Mouse (Mus musculus) cerebellum, postnatal 14 days (tissue): ENCODE results near the gene Aldh16a1.
"Not testable (repeated sequence)": the region's sequence is repeated elsewhere in the genome, so short reads cannot be mapped to it uniquely, and the experiment has no call there.

Experiments used
- DNase-seq, 2 experiments: peaks; one replicate each; pipeline ENCODE4 v3.0.0; 2021; ENCODE audit warnings: mixed read lengths in 2 of 2

Aldh16a1 gene

DNA sequence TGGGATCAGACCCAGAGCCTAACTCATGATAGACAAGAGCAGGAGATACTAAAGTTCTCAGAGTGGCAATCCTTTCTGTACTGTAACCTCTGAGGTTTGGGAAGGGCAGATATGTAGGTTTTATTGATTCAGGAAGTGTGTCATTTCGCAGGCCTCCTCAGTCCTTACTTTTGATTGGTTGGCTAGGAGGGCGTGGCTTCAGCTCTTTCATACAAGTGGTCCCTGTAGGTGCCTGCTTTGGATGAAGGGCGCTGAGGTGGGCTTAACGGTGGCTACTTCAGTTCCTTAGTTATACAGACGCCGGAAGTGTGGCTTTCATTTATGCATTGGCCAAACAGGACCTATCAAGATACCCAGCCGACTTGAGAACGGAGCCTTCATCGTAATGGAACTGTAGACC lies 1.2 kb upstream of the Aldh16a1 start:
- peak in 1 of 2 experiments; percentile 27 for DNase-seq

- DNase-seq = peak; percentile 70 to 88
Measured at GRCm38 (mm10) chr7:45154993-45155514, 670 bp upstream of the Aldh16a1 start.

DNA sequence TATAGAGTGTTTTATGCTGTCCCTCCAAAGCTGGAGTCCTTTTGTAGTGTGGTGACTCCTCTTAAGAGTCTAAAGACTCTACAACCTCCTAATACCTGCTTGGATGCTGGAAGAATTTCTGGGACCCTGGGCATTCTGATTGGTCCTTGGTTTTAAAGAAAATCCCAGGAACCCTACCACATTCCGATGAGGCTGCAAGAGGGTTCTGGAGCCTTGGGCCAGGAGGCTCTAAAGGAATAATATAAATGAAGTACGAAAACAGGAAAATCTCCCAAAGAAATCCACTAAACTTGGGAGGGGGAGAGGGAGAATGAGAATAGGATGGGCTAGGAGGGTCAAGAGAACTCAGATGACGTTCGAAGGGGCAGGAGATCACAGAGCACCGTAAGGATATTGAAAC lies 798 bp downstream of the Aldh16a1 start:
- DNase-seq = peak in 1 of 2 experiments; percentile 7

DNA sequence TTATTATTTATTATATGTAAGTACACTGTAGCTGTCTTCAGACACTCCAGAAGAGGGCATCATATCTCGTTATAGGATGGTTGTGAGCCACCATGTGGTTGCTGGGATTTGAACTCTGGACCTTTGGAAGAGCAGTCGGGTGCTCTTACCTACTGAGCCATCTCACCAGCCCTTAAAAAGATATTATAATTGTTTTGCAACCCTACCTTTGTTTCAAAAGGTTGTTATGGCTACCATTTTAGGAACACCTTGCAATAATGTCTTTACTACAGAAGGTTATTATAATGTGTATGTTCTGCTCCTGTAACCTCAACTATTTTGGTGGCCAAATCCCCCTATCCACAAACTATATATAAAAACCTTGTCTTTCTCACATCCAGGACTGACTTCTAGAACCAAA lies 1.3 kb downstream of the Aldh16a1 start:
- DNase-seq = not testable (repeated sequence)

DNA sequence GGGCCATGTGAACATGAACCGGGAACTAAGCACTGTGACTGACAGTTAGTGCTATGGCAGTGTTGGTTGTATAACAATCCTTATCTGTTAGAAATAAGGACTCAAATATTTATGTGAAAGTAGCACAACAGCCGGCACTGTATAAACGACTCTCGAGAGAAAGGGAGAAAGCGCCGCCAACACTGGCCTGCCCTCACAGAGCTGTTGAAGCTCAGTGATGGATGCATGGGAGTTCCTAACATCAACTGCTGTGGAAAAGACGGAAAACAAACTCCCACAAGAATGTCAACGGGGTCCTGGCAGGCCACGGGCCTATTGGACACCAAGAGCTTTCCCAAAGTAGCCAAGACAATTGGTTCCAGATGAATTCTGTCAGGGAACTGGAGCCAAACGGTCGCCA lies 3.1 kb downstream of the Aldh16a1 start:
- DNase-seq = peak in 1 of 2 experiments; percentile 13

GRCm38 (mm10) chr7:45150321-45150720 lies 4.1 kb downstream of the Aldh16a1 start:
- DNase-seq = no peak

DNA sequence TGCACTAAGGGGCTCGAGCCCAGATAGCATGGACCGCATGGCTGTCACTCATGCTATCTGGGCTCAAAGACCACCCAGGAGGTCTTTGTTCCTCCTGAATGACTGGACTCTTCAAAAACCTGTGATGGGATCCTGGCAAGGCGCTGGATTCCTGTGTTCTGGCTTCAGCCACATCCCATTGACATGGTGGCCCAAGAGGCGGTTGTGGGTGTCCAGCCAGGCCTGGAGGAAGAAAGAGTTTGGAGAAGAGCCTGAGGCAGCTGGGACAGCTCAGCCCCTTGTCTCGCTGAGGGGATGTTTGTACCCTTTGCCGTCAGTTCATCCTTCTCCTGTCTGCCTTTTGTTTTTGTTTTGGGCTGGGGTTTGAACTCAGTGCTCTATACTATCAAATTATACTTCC lies 4.8 kb downstream of the Aldh16a1 start:
- DNase-seq = peak in 1 of 2 experiments; percentile 13

- DNase-seq = no peak
Measured at GRCm38 (mm10) chr7:45148534-45149098, 5.8 kb downstream of the Aldh16a1 start.

DNA sequence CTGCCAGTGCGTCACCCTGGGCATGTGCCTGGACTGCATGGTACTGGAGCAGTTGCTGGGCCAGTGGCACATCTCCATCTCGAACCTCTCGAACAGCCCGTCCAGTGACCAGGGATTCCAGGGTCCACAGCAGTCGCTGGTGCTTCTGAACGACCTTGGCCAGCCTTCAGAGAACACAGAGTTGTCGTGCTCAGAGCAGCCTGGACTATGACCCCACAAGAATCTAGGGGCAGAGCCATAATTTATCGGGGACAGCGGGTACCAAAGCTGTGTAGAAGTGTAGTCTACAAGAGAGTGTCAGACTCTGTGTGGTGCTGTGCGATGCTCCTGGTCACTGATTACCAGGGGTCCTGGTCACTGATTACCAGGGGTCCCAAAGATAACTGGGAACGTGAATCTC lies 6.5 kb downstream of the Aldh16a1 start:
- no peak for DNase-seq

GRCm38 (mm10) chr7:45147267-45147666 lies 7.1 kb downstream of the Aldh16a1 start:
- no peak for DNase-seq

DNA sequence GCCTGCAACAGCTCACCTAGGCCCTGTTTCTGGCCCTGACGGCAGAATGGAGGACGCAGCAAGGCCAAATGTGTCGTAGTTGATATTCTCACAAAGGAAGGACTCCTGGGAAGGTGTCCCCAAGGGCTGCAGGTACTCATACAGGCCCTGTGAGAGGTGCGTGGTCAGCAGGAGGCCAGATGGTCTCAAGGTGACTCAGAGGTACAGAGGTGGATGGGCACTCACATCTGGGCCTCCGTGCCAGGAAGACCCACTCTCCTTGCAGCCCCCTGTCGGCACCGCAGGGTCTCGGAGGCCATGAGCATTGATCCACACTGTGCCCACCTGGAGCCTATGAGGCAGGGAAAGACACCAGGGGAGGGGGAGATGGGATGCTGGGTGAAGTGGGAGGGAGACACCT lies 8.9 kb downstream of the Aldh16a1 start:
- no peak for DNase-seq

DNA sequence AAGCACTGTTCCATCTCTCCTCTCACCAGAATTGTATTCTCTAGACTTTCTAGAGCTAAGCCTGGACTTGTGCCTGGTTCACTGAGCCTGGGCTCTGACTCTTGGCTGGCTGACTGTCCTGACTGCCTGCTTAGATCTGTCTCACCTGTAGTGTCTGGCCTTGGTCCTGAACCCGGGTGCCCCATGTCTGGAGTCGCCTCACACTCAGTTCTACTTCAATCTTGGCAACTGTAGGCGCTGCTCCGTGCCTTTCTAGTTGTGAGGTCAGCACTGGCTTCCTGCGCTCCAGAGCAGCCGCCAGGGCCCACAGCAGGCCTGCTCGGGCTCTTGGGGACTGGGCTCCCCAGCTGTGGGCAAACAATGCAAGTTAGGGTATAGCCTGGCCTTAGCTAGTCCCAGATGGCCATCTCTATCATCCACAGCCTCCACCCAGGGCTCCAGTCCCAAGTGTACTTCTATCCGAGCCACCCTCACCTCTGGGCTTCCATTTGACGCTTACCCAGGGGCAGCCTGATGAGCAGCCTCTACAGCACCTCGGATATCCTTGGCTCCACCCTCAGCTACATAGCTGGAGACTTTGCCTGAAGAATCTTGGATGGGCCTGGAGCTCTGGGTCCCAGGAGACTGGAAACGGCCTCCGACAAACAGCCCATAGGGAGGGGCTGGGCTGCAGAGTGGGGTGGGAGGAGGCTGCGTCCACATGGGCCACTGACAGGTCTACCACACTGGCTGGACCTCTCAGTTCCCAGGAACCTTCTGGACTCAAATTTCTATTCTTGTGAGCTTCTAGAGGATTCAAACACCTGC lies 9.8 kb downstream of the Aldh16a1 start:
- DNase-seq = no peak

- peak in 1 of 2 experiments; percentile 5 for DNase-seq
Measured at GRCm38 (mm10) chr7:45141914-45142313, 12.5 kb downstream of the Aldh16a1 start.

- DNase-seq = no peak
Measured at GRCm38 (mm10) chr7:45141319-45141718, 13.1 kb downstream of the Aldh16a1 start.

GRCm38 (mm10) chr7:45139904-45140723 lies 14.3 kb downstream of the Aldh16a1 start:
- peak in 1 of 2 experiments; percentile 75 for DNase-seq

GRCm38 (mm10) chr7:45138403-45138802 lies 16.0 kb downstream of the Aldh16a1 start:
- no peak for DNase-seq

GRCm38 (mm10) chr7:45137171-45138006 lies 17.0 kb downstream of the Aldh16a1 start:
- peak in 1 of 2 experiments; percentile 12 for DNase-seq

DNA sequence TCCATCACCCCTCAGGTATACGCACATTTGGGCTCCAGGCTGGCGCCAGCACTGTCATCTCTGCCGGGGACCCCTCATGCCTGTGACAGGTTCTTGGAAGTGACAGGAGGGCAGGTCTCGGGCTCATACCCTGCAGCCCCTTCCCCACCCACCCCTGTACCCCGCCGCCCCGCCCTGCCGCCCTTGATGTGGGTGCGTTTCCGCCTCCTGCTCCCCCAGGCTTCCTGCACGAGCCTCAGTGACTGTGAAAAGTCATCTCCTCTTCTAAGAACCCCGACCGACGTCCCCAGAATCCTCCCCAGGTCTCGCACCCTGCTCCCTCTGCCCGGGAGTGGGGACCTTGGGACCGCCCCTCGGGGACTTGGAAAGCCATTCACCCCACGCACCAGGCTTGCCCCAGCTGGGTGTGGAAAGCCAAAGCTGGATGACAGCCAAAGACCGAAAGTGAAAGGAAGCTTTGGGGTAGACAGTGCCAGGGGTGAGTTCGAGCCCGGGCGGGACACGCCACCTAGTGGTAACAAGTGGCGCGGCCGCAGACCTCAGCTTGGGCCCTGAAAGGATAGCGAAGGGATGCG lies 18.3 kb downstream of the Aldh16a1 start, which contains the start of the genes Gm45713 and Flt3l:
Gm45713 (minus strand) TSS at position 239 of the 575 bp plus-strand sequence.
Flt3l (minus strand) TSS at position 440 of the 575 bp plus-strand sequence.
- DNase-seq = peak; percentile 94

DNA sequence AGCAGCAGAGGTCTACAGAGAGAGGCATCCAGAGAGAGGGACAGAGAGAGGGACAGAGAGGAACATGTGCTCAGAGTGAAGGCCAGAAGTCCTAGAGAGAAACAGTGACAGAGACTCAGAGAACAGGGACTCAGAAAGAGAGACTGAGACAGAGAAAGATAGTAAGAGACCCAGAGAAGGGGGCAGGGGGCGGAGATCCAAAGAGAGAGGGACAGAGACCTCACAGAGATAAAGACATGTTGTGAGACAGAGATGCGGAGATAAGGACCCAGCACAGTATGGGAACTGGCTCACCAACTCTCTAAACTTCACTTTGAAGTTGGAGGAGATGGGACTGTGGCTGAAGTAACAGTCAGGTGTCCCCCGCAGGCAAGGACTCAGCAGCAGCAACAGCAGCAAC lies 19.0 kb downstream of the Aldh16a1 start:
- DNase-seq = peak in 1 of 2 experiments; percentile 9

- peak in 1 of 2 experiments; percentile 26 for DNase-seq
Measured at GRCm38 (mm10) chr7:45134544-45135026, 19.8 kb downstream of the Aldh16a1 start.

DNA sequence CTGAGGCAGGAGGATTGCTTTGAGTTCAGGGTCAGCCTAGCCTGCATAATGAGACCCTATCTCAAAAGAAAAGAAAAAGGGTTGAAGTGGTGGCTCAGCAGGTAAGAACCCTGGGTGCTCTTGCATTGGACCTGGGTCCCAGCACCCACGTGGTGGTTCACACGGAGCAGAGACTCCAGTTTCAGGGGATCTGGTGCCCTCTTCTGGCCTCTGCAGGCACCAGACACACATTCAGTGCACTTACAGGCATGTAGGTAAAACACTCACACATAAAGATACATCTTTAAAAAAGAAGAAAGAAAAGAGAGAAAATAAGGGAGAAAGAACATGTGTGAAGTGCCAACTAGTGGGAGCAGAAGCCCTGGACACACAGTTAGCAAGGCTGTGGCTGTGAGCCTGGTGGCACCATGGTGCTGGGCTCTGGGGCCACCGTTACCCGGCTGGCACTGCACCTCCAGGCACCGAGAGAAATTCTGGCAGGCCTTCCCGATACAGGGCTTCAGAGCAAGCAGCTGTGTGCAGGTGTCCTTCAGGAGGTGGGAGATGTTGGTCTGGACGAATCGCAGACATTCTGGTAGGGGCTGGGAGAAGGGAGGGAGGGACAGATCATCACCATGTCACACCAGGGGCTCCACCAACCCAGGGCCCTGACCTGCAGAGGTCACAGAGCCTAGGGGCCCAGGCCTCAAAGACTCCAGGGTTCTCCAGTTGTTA lies 20.8 kb downstream of the Aldh16a1 start:
- DNase-seq = no peak
